23 mouse cellular contexts compared by ENCODE assay signal in the genomic region with DNA sequence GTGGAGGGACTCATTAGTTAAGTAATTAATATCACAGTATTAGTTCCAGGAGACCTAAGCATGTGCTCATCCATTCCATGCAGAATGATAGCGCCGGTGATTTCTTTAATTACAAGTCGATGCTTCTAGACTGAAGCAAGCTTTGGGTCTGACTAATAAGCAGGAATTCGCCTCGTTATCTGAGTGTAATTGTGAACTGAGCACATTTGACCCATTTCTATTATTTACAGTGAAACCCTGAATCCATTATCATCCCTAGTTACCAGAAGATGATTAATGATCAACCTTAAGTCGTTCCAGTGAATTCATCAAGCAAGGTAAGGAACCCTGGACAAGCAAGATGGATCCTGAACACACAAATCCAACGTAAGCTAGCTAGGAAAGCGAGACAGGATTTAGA.
DNase-seq lines count a peak whose midpoint lies in the region; ATAC-seq and TF ChIP-seq lines count a peak whose summit lies in the region.
"Had no signal": no experiment of that assay in that cellular context is flagged by ENCODE, and none has a peak within 500 bp of the region (broad histone marks: within the 10 kb centered on the region; RNA-seq: fewer than 3 reads in every experiment).

No protein-coding gene starts in this region.

- no peak overlapping the region for H3K4me3 ChIP-seq in hindbrain, embryonic 13.5 days
- H3K4me3 ChIP-seq in hindbrain, embryonic 12.5 days: no peak overlapping the region
- no peak overlapping the region for H3K4me3 ChIP-seq in forebrain, embryonic 14.5 days (ENCODE audit: low read depth, low read length)
- H3K4me3 ChIP-seq: embryonic facial prominence, embryonic 12.5 days; embryonic facial prominence, embryonic 15.5 days; forebrain, embryonic 15.5 days; heart, adult 2 months; heart, embryonic 10.5 days; heart, embryonic 13.5 days had no signal

- no peak for TF ChIP-seq CTCF in brain, embryonic 14.5 days (IDR thresholded peaks at IDR 0.05; ENCODE audit: borderline replicate concordance, extremely low read depth, insufficient read depth, insufficient read length)

- H3K4me1 ChIP-seq in hindbrain, embryonic 13.5 days (replicated peaks): no peaks in the 10 kb centered on the region
- H3K4me1 ChIP-seq in hindbrain, embryonic 12.5 days: no peaks in the 10 kb centered on the region
- peaks cover 2% of the 10 kb centered on the region; the same call in 1 of the 2 replicates for H3K4me1 ChIP-seq in forebrain, embryonic 14.5 days (ENCODE audit: control insufficient read depth, insufficient read depth, low read length)
- H3K4me1 ChIP-seq: embryonic facial prominence, embryonic 12.5 days; embryonic facial prominence, embryonic 15.5 days; heart, embryonic 10.5 days; heart, embryonic 13.5 days had no signal

- H3K27ac ChIP-seq in hindbrain, embryonic 13.5 days: no peak overlapping the region
- no peak overlapping the region for H3K27ac ChIP-seq in hindbrain, embryonic 12.5 days
- no peak overlapping the region for H3K27ac ChIP-seq in forebrain, embryonic 14.5 days (ENCODE audit: low read depth, low read length)
- H3K27ac ChIP-seq: embryonic facial prominence, embryonic 12.5 days; embryonic facial prominence, embryonic 15.5 days; forebrain, embryonic 15.5 days; heart, adult 2 months; heart, embryonic 10.5 days; heart, embryonic 13.5 days had no signal

- H3K27me3 ChIP-seq in hindbrain, embryonic 13.5 days: no peaks in the 10 kb centered on the region
- H3K27me3 ChIP-seq in hindbrain, embryonic 12.5 days: no peaks in the 10 kb centered on the region
- no peaks in the 10 kb centered on the region for H3K27me3 ChIP-seq in forebrain, embryonic 14.5 days (replicated peaks; ENCODE audit: control insufficient read depth, insufficient read depth, low read length)
- H3K27me3 ChIP-seq: embryonic facial prominence, embryonic 12.5 days; embryonic facial prominence, embryonic 15.5 days; forebrain, embryonic 15.5 days; heart, embryonic 13.5 days had no signal

- H3K36me3 ChIP-seq in hindbrain, embryonic 13.5 days: no peaks in the 10 kb centered on the region
- no peaks in the 10 kb centered on the region for H3K36me3 ChIP-seq in hindbrain, embryonic 12.5 days
- H3K36me3 ChIP-seq in forebrain, embryonic 14.5 days (ENCODE audit: control insufficient read depth, insufficient read depth, low read length): no peaks in the 10 kb centered on the region
- H3K36me3 ChIP-seq: embryonic facial prominence, embryonic 12.5 days; embryonic facial prominence, embryonic 15.5 days; forebrain, embryonic 15.5 days; heart, embryonic 10.5 days; heart, embryonic 13.5 days had no signal

- WGBS in hindbrain, embryonic 13.5 days: 66% methylated on average over 8 of the region's 8 CpGs
- 75% methylated on average over 8 of the region's 8 CpGs for WGBS in hindbrain, embryonic 12.5 days
- WGBS in forebrain, embryonic 14.5 days: 34% methylated on average over 8 of the region's 8 CpGs

- peak; percentile 15 for DNase-seq in kidney, adult 9 months
- no peak for DNase-seq in kidney, postnatal 4 days
- DNase-seq in brain, embryonic 14.5 days (ENCODE audit: low read depth): peak; percentile 33
- DNase-seq in retina, postnatal 7 days (ENCODE audit: low read depth, low spot score): peak; percentile 4
- no peak for DNase-seq in forebrain, embryonic 14.5 days (ENCODE audit: low spot score)
- DNase-seq: adrenal gland, adult 2 months; adrenal gland, postnatal 14 days; cerebellum, adult 18-20 months; cerebellum, adult 9-10 months; cerebellum, postnatal 14 days; gastrocnemius, postnatal 10 days; gastrocnemius, postnatal 36 days; heart, adult 2 months; heart, postnatal 14 days; heart, postnatal 4 days had no signal

- no peak for TF ChIP-seq POLR2A in brain, embryonic 14.5 days (IDR thresholded peaks at IDR 0.05; ENCODE audit: borderline replicate concordance, extremely low read depth, insufficient read depth, insufficient read length, poor library complexity, severe bottlenecking)

- H3K9ac ChIP-seq in hindbrain, embryonic 13.5 days: no peak overlapping the region
- no peak overlapping the region for H3K9ac ChIP-seq in hindbrain, embryonic 12.5 days
- no peak overlapping the region for H3K9ac ChIP-seq in forebrain, embryonic 14.5 days (ENCODE audit: low read length)
- H3K9ac ChIP-seq: embryonic facial prominence, embryonic 12.5 days; embryonic facial prominence, embryonic 15.5 days; forebrain, embryonic 15.5 days; heart, embryonic 13.5 days had no signal

- H3K9me3 ChIP-seq in hindbrain, embryonic 13.5 days: no peaks in the 10 kb centered on the region
- H3K9me3 ChIP-seq in hindbrain, embryonic 12.5 days (replicated peaks): no peaks in the 10 kb centered on the region
- no peaks in the 10 kb centered on the region for H3K9me3 ChIP-seq in forebrain, embryonic 14.5 days (replicated peaks; ENCODE audit: control insufficient read depth, low read length)
- H3K9me3 ChIP-seq: embryonic facial prominence, embryonic 12.5 days; embryonic facial prominence, embryonic 15.5 days; forebrain, embryonic 15.5 days; heart, embryonic 10.5 days; heart, embryonic 13.5 days had no signal

- no peak overlapping the region for H3K4me2 ChIP-seq in hindbrain, embryonic 13.5 days
- H3K4me2 ChIP-seq in hindbrain, embryonic 12.5 days (replicated peaks): no peak overlapping the region
- H3K4me2 ChIP-seq in forebrain, embryonic 14.5 days (ENCODE audit: low read length): no peak overlapping the region
- H3K4me2 ChIP-seq: embryonic facial prominence, embryonic 12.5 days; embryonic facial prominence, embryonic 15.5 days; forebrain, embryonic 15.5 days; heart, embryonic 13.5 days had no signal

- peak; percentile 77; the same call in 1 of the 2 replicates for ATAC-seq in hindbrain, embryonic 13.5 days (ENCODE audit: low FRiP score)
- no peak for ATAC-seq in hindbrain, embryonic 12.5 days (ENCODE audit: low FRiP score)
- ATAC-seq in megakaryocyte, adult 5-6 weeks (ENCODE audit: poor library complexity, severe bottlenecking): no peak
- no peak for ATAC-seq in forebrain, embryonic 14.5 days
- ATAC-seq: forebrain, embryonic 15.5 days had no signal

Comparison
In these comparisons a context has a peak if more than half of its experiments do, and no peak if none do; other contexts are left out.
1. DNase-seq: peak in kidney, adult 9 months (single experiment), brain, embryonic 14.5 days (single experiment) and retina, postnatal 7 days (single experiment); none in kidney, postnatal 4 days (0 of 2) and forebrain, embryonic 14.5 days (single experiment).